Mouse (Mus musculus) embryonic facial prominence, embryonic 11.5 days (tissue): ENCODE data around the gene Gm6993. TPM values are rescaled to one million over a fixed set of nuclear protein-coding genes. Genes with fewer than 3 reads are reported as not detected.

Experiments
- ATAC-seq: fragments of 200-750 bp; cut with Nextera tagmentation; replicated peaks from 2 replicates; pipeline ENCODE4 v1.8.0; 2017; ENCODE audit warnings: low read depth; ENCODE audit not compliant: insufficient number of reproducible peaks, low FRiP score, low TSS enrichment
- DNase-seq: peaks from one replicate; pipeline ENCODE4 v3.0.0-alpha.2; 2015; ENCODE audit warnings: low spot score
- H3K27ac ChIP-seq: fragments of 300-500 bp; sonication (generic); replicated peaks from 2 replicates; pipeline ENCODE4 v1.5.1; 2014; ENCODE audit warnings: mild to moderate bottlenecking, low read depth, low read length, control low read depth
- H3K27me3 ChIP-seq: fragments of 300-500 bp; sonication (generic); 2 replicates; pipeline ENCODE4 v1.6.1; 2014; ENCODE audit warnings: mild to moderate bottlenecking, low read length, moderate library complexity, mixed read lengths; ENCODE audit not compliant: control insufficient read depth, insufficient read depth
- H3K36me3 ChIP-seq: fragments of 300-500 bp; sonication (generic); replicated peaks from 2 replicates; pipeline ENCODE4 v1.6.1; 2014; ENCODE audit warnings: low read depth, mild to moderate bottlenecking, low read length, moderate library complexity, mixed read lengths; ENCODE audit not compliant: control insufficient read depth, insufficient read depth
- H3K4me1 ChIP-seq: fragments of 300-500 bp; sonication (generic); 2 replicates; pipeline ENCODE4 v1.6.1; 2014; ENCODE audit warnings: low read length, mixed read lengths; ENCODE audit not compliant: control insufficient read depth, insufficient read depth
- H3K4me2 ChIP-seq: fragments of 300-500 bp; sonication (generic); 2 replicates; pipeline ENCODE4 v1.6.1; 2014; ENCODE audit warnings: low read depth, mild to moderate bottlenecking, control low read depth, low read length, moderate library complexity
- H3K4me3 ChIP-seq: fragments of 300-500 bp; sonication (generic); 2 replicates; pipeline ENCODE4 v1.5.1; 2014; ENCODE audit warnings: low read depth, low read length, control low read depth
- H3K9ac ChIP-seq: fragments of 300-500 bp; sonication (generic); replicated peaks from 2 replicates; pipeline ENCODE4 v1.6.1; 2014; ENCODE audit warnings: mild to moderate bottlenecking, control low read depth, low read length
- H3K9me3 ChIP-seq: fragments of 300-500 bp; sonication (generic); replicated peaks from 2 replicates; pipeline ENCODE4 v1.6.1; 2016; ENCODE audit warnings: mild to moderate bottlenecking, low read length, inconsistent platforms, mixed read lengths; ENCODE audit not compliant: control insufficient read depth
- WGBS: fragments of 180-500 bp; shearing (Covaris S2); extraction: QIAGEN DNeasy Blood & Tissue Kit; methylation state at CpG from one replicate; pipeline ENCODE4 v1.1.7; 2014; 5-methylcytosine and 5-hydroxymethylcytosine counted together
- polyA plus RNA-seq: library from polyadenylated mRNA; unstranded; fragments of >200 nt; fragmentation: Nextera tagmentation; extraction: Ambion mirVana; gene quantifications from 2 replicates; pipeline ENCODE4 v1.2.1, GENCODE M21; 2014

The Gm6993 gene
- polyA plus RNA-seq, 1 experiment from 2014 or later, result not detected

DNA sequence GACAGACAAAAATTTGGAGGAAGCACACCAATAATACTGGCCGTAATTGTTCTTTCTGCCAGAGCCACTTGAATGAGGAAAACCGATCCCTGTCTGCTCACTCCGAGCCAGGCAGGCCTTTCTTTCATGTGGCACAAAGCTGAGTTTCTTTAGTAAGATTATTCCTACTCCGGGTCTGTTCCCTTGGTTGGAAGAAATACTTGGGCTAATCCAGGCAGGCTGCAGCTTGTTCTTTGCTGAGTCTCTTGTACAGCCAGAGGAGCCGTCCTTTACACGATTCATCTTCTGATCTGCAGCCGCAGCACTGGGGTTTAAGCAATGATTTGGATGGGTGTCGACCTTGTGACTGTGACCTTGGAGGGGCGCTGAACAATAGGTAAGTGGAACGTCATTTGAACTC, 48.5 kb downstream of the Gm6993 start:
- no peak overlapping the region for H3K27ac ChIP-seq
- H3K27me3 ChIP-seq, result no peaks in the 10 kb centered on the region
- DNase-seq, result no peak
- H3K9ac ChIP-seq, result no peak overlapping the region
- WGBS, result 81% methylated on average over 10 of the region's 10 CpGs
- H3K4me2 ChIP-seq, result no peak overlapping the region
- H3K36me3 ChIP-seq, result peaks cover 15% of the 10 kb centered on the region
- no peak for ATAC-seq
- H3K4me1 ChIP-seq, result no peaks in the 10 kb centered on the region
- no peak overlapping the region for H3K4me3 ChIP-seq
- H3K9me3 ChIP-seq, result no peaks in the 10 kb centered on the region

Other genes starting within 250 kb of the Gm6993 start
- 0.17 and 0.38 TPM in 2 replicates for gene Fam110c, start 166.9 kb upstream of the Gm6993 start, polyA plus RNA-seq
- 42.0 and 42.6 TPM in 2 replicates for gene Lamb1, start 24.5 kb downstream of the Gm6993 start, polyA plus RNA-seq
- gene Dld, start 110.7 kb downstream of the Gm6993 start, polyA plus RNA-seq, result 187 and 216 TPM in 2 replicates
- not detected in 2 replicates for gene Slc26a3, start 150.1 kb downstream of the Gm6993 start, polyA plus RNA-seq